Mouse (Mus musculus) MEL (cell line): ENCODE measurements at regions not wholly inside any gene's neighbourhood (a gene's known extent, or its start where the extent isn't known, plus 50 kb on each side); places are given as distances from the start of the nearest gene placed in this dataset.

Experiments used
- DNase-seq: peaks from one replicate; pipeline ENCODE4 v3.0.0; 2011; ENCODE audit warnings: low read depth, low spot score
- H3K27ac ChIP-seq: 2 replicates; pipeline ENCODE4 v1.5.1; 2012; ENCODE audit warnings: low read depth, mild to moderate bottlenecking, control low read depth, low read length, moderate library complexity; ENCODE audit not compliant: control insufficient read depth
- H3K27me3 ChIP-seq, 2 experiments: fragments of 150-350 bp in 1 of 2; sonication (generic) in 1 of 2; 2 replicates each; pipeline ENCODE4 v1.6.1; 2012; ENCODE audit warnings: low read length in 2 of 2, mild to moderate bottlenecking in 2 of 2, improper control_type of control experiment in 1 of 2, moderate library complexity in 1 of 2; ENCODE audit not compliant: insufficient read depth in 2 of 2, control insufficient read depth in 1 of 2
- H3K36me3 ChIP-seq, 2 experiments: 2 replicates each; pipeline ENCODE4 v1.6.1; 2012 to 2014; ENCODE audit warnings: low read length in 2 of 2, improper control_type of control experiment in 1 of 2, inconsistent platforms in 1 of 2, mild to moderate bottlenecking in 1 of 2; ENCODE audit not compliant: insufficient read depth in 2 of 2, control insufficient read depth in 1 of 2
- H3K4me1 ChIP-seq, 2 experiments: fragments of 150-350 bp in 1 of 2; sonication (generic) in 1 of 2; 2 replicates each; pipeline ENCODE4 v1.6.1; 2012; ENCODE audit warnings: low read length in 2 of 2, improper control_type of control experiment in 1 of 2, mild to moderate bottlenecking in 1 of 2; ENCODE audit not compliant: insufficient read depth in 2 of 2, control insufficient read depth in 1 of 2
- H3K4me3 ChIP-seq, 2 experiments: fragments of 150-350 bp in 1 of 2; sonication (generic) in 1 of 2; 2 replicates each; pipeline ENCODE4 v1.5.1; 2012; ENCODE audit warnings: low read depth in 2 of 2, low read length in 2 of 2, mild to moderate bottlenecking in 2 of 2, moderate library complexity in 2 of 2, control low read depth in 1 of 2, improper control_type of control experiment in 1 of 2; ENCODE audit not compliant: control insufficient read depth in 1 of 2, insufficient read depth in 1 of 2
- H3K79me2 ChIP-seq: 2 replicates; pipeline ENCODE4 v1.6.1; 2012; ENCODE audit warnings: mild to moderate bottlenecking, low read length, moderate library complexity; ENCODE audit not compliant: control insufficient read depth, poor library complexity, insufficient read depth
- H3K9ac ChIP-seq: 2 replicates; pipeline ENCODE4 v1.6.1; 2012; ENCODE audit warnings: low read depth, mild to moderate bottlenecking, control low read depth, low read length, moderate library complexity; ENCODE audit not compliant: control insufficient read depth, poor library complexity, severe bottlenecking
- H3K9me3 ChIP-seq: fragments of 150-350 bp; sonication (generic); replicated peaks from 2 replicates; pipeline ENCODE4 v1.6.1; 2012; ENCODE audit warnings: mild to moderate bottlenecking, low read length, improper control_type of control experiment, moderate library complexity; ENCODE audit not compliant: insufficient read depth
- CHD2 ChIP-seq: IDR thresholded peaks from 2 replicates; pipeline ENCODE4 v1.6.1; 2011; ENCODE audit warnings: low read length, improper control_type of control experiment
- E2F4 ChIP-seq: IDR thresholded peaks from 2 replicates; pipeline ENCODE4 v1.6.1; 2011; ENCODE audit warnings: low read depth, low read length, improper control_type of control experiment, borderline replicate concordance
- ELF1 ChIP-seq: IDR thresholded peaks from 2 replicates; pipeline ENCODE4 v1.6.1; 2014; ENCODE audit warnings: low read depth, mild to moderate bottlenecking, inconsistent platforms, low read length, improper control_type of control experiment, moderate library complexity
- EP300 ChIP-seq, 2 experiments: IDR thresholded peaks; 2 replicates each; pipeline ENCODE4 v1.6.1; 2011; ENCODE audit warnings: improper control_type of control experiment in 2 of 2, low read length in 2 of 2, low read depth in 1 of 2, mild to moderate bottlenecking in 1 of 2
- ETS1 ChIP-seq: IDR thresholded peaks from 2 replicates; pipeline ENCODE4 v1.6.1; 2012; ENCODE audit warnings: low read depth, mild to moderate bottlenecking, inconsistent platforms, low read length, improper control_type of control experiment, moderate library complexity
- GABPA ChIP-seq: IDR thresholded peaks from 2 replicates; pipeline ENCODE4 v1.6.1; 2012; ENCODE audit warnings: low read depth, mild to moderate bottlenecking, inconsistent platforms, low read length, improper control_type of control experiment, moderate library complexity
- HCFC1 ChIP-seq: IDR thresholded peaks from 2 replicates; pipeline ENCODE4 v1.6.1; 2012; ENCODE audit warnings: low read depth, mild to moderate bottlenecking, inconsistent platforms, low read length, improper control_type of control experiment, moderate library complexity
- JUND ChIP-seq: IDR thresholded peaks from 2 replicates; pipeline ENCODE4 v1.6.1; 2011; ENCODE audit warnings: low read depth, mild to moderate bottlenecking, improper control_type of control experiment, low read length
- MAFK ChIP-seq: IDR thresholded peaks from 2 replicates; pipeline ENCODE4 v1.6.1; 2011; ENCODE audit warnings: low read depth, mild to moderate bottlenecking, low read length, improper control_type of control experiment, borderline replicate concordance
- MAX ChIP-seq: IDR thresholded peaks from 2 replicates; pipeline ENCODE4 v1.6.1; 2011; ENCODE audit warnings: low read length, improper control_type of control experiment
- MAZ ChIP-seq: IDR thresholded peaks from 2 replicates; pipeline ENCODE4 v1.6.1; 2012; ENCODE audit warnings: low read depth, mild to moderate bottlenecking, inconsistent platforms, low read length, improper control_type of control experiment
- MEF2A ChIP-seq: IDR thresholded peaks from 2 replicates; pipeline ENCODE4 v1.6.1; 2014; ENCODE audit warnings: low read depth, mild to moderate bottlenecking, inconsistent platforms, low read length, improper control_type of control experiment; ENCODE audit not compliant: poor library complexity, insufficient replicate concordance, severe bottlenecking; ENCODE audit errors: extremely low read depth
- MXI1 ChIP-seq: IDR thresholded peaks from 2 replicates; pipeline ENCODE4 v1.6.1; 2011; ENCODE audit warnings: mild to moderate bottlenecking, low read depth, low read length, improper control_type of control experiment
- MYB ChIP-seq: IDR thresholded peaks from 2 replicates; pipeline ENCODE4 v1.6.1; 2011; ENCODE audit warnings: mild to moderate bottlenecking, low read depth, low read length, improper control_type of control experiment
- MYC ChIP-seq: IDR thresholded peaks from 2 replicates; pipeline ENCODE4 v1.6.1; 2011; ENCODE audit warnings: low read depth, mild to moderate bottlenecking, low read length, improper control_type of control experiment, moderate library complexity
- NELFE ChIP-seq: IDR thresholded peaks from 2 replicates; pipeline ENCODE4 v1.6.1; 2011; ENCODE audit warnings: low read depth, low read length, improper control_type of control experiment
- NRF1 ChIP-seq: IDR thresholded peaks from 2 replicates; pipeline ENCODE4 v1.6.1; 2014; ENCODE audit warnings: low read depth, mild to moderate bottlenecking, inconsistent platforms, low read length, improper control_type of control experiment, moderate library complexity; ENCODE audit not compliant: poor library complexity, insufficient read depth, severe bottlenecking
- POLR2A ChIP-seq, 2 experiments: IDR thresholded peaks; 2 replicates each; pipeline ENCODE4 v1.6.1; 2011 to 2012; ENCODE audit warnings: low read length in 2 of 2, mild to moderate bottlenecking in 2 of 2, control low read depth in 1 of 2, improper control_type of control experiment in 1 of 2, low read depth in 1 of 2, moderate library complexity in 1 of 2; ENCODE audit not compliant: control insufficient read depth in 1 of 2, insufficient read depth in 1 of 2, poor library complexity in 1 of 2
- POLR2AphosphoS2 ChIP-seq: IDR thresholded peaks from 2 replicates; pipeline ENCODE4 v1.6.1; 2011; ENCODE audit warnings: low read length, improper control_type of control experiment
- POLR2AphosphoS5 ChIP-seq: IDR thresholded peaks from 2 replicates; pipeline ENCODE4 v1.6.1; 2012; ENCODE audit warnings: low read depth, borderline replicate concordance, mild to moderate bottlenecking, inconsistent platforms, low read length, moderate library complexity, mixed read lengths
- RCOR1 ChIP-seq: IDR thresholded peaks from 2 replicates; pipeline ENCODE4 v1.6.1; 2012; ENCODE audit warnings: low read depth, mild to moderate bottlenecking, inconsistent platforms, low read length, improper control_type of control experiment
- SIN3A ChIP-seq: IDR thresholded peaks from 2 replicates; pipeline ENCODE4 v1.6.1; 2012; ENCODE audit warnings: low read length, improper control_type of control experiment, inconsistent platforms
- SMC3 ChIP-seq: IDR thresholded peaks from 2 replicates; pipeline ENCODE4 v1.6.1; 2011; ENCODE audit warnings: low read depth, low read length, improper control_type of control experiment
- TCF12 ChIP-seq: IDR thresholded peaks from 2 replicates; pipeline ENCODE4 v1.6.1; 2014; ENCODE audit warnings: low read depth, mild to moderate bottlenecking, inconsistent platforms, low read length, improper control_type of control experiment, moderate library complexity
- USF2 ChIP-seq, 2 experiments: IDR thresholded peaks; 2 replicates each; pipeline ENCODE4 v1.6.1; 2011 to 2012; ENCODE audit warnings: improper control_type of control experiment in 2 of 2, low read length in 2 of 2, borderline replicate concordance in 1 of 2, inconsistent platforms in 1 of 2, low read depth in 1 of 2, mild to moderate bottlenecking in 1 of 2; ENCODE audit not compliant: insufficient read depth in 1 of 2
- ZKSCAN1 ChIP-seq: IDR thresholded peaks from 2 replicates; pipeline ENCODE4 v1.6.1; 2012; ENCODE audit warnings: low read depth, mild to moderate bottlenecking, inconsistent platforms, low read length, improper control_type of control experiment, moderate library complexity
- ZNF384 ChIP-seq: IDR thresholded peaks from 2 replicates; pipeline ENCODE4 v1.6.1; 2012; ENCODE audit warnings: low read depth, mild to moderate bottlenecking, inconsistent platforms, low read length, improper control_type of control experiment

- Histone ChIP-seq H3K9ac (no peak overlapping the region), H3K4me3 (no peak overlapping the region), H3K79me2 (no peaks in the 10 kb centered on the region), H3K27ac (no peak overlapping the region), H3K27me3 (no peaks in the 10 kb centered on the region), H3K36me3 (no peaks in the 10 kb centered on the region), H3K9me3 (0 out of 2 replicates have a peak, but pooled peaks cover 1% of the 10 kb centered on the region), H3K4me1 (no peaks in the 10 kb centered on the region)
- no peak for TF ChIP-seq MYC
- no peak for TF ChIP-seq NELFE
- no peak for TF ChIP-seq ZKSCAN1
- no peak for TF ChIP-seq SIN3A
- no peak for TF ChIP-seq ZNF384
- TF ChIP-seq POLR2A (IDR thresholded peaks at IDR 0.05; ENCODE audit: control insufficient read depth in 1 of 2, insufficient read depth in 1 of 2, low read depth in 1 of 2, low read length in 2 of 2, poor library complexity in 1 of 2): no peak
- TF ChIP-seq NRF1: no peak
- no peak for TF ChIP-seq MXI1
- TF ChIP-seq RCOR1: no peak
- TF ChIP-seq USF2 (IDR thresholded peaks at IDR 0.05; ENCODE audit: borderline replicate concordance in 1 of 2, insufficient read depth in 1 of 2, low read depth in 1 of 2, low read length in 2 of 2): no peak
- no peak for TF ChIP-seq ETS1
- TF ChIP-seq HCFC1: no peak
- no peak for TF ChIP-seq GABPA
- TF ChIP-seq EP300 (IDR thresholded peaks at IDR 0.05; ENCODE audit: low read depth in 1 of 2, low read length in 2 of 2): no peak
- TF ChIP-seq POLR2AphosphoS2: no peak
- no peak for TF ChIP-seq SMC3
- TF ChIP-seq POLR2AphosphoS5: no peak
- DNase-seq: no peak
Observed at GRCm38 (mm10) chr15:45321628-45322027, 5187.5 kb downstream of the 9330182O14Rik start.

- Histone ChIP-seq H3K9me3 (no peaks in the 10 kb centered on the region), H3K36me3 (no peaks in the 10 kb centered on the region), H3K9ac (no peak overlapping the region), H3K27ac (no peak overlapping the region), H3K27me3 (no peaks in the 10 kb centered on the region), H3K4me1 (no peaks in the 10 kb centered on the region), H3K4me3 (no peak overlapping the region), H3K79me2 (no peaks in the 10 kb centered on the region)
- no peak for DNase-seq
- TF ChIP-seq MEF2A (no peak), ELF1 (no peak), E2F4 (no peak), NELFE (no peak), TCF12 (no peak), JUND (no peak), POLR2AphosphoS5 (no peak), ETS1 (no peak), MAFK (no peak), MAX (no peak), MAZ (no peak), ZKSCAN1 (no peak), MYB (no peak), CHD2 (no peak)
Observed at GRCm38 (mm10) chr15:45350496-45350895, 5216.3 kb downstream of the 9330182O14Rik start.
